Mouse (Mus musculus) layer of hippocampus, postnatal 14 days (tissue): ENCODE results near the gene Dnah11. TPM values are rescaled to one million over a fixed set of nuclear protein-coding genes. Genes with fewer than 3 reads are reported as not detected.

ENCODE experiments used
- total RNA-seq, 2 experiments: library from RNA; stranded (reverse); gene quantifications; 2 replicates each; pipeline ENCODE4 v1.2.3; 2021

The Dnah11 gene
- total RNA-seq, 2 experiments from 2014 or later, result 2.2 to 2.8 TPM

Other genes starting within 250 kb of the Dnah11 start
- 10 to 100 TPM; 24.5 to 25.8 TPM for gene Sp4, start 102.4 kb upstream of the Dnah11 start, total RNA-seq